Mouse (Mus musculus): ENCODE results near the gene Hid1. TPM values are rescaled to one million over a fixed set of nuclear protein-coding genes. Genes with fewer than 3 reads are reported as not detected.
"Not testable (repeated sequence)": the region's sequence is repeated elsewhere in the genome, so short reads cannot be mapped to it uniquely, and the experiment has no call there.

The Hid1 gene
- 1 to 10 TPM; 2.4 to 3.9 TPM for polyA plus RNA-seq (2017; shearing (Covaris generic))

GRCm38 (mm10) chr11:115367395-115367944 is at the start of gene Hid1:
TSS of gene Hid1 (minus strand) at chr11:115367756.
- ATAC-seq = peak; percentile 88

- ATAC-seq = no peak
Observed at GRCm38 (mm10) chr11:115409556-115409955, 42.0 kb upstream of the Hid1 start.

- ATAC-seq = no peak
Observed at GRCm38 (mm10) chr11:115408266-115408920, 40.8 kb upstream of the Hid1 start.

GRCm38 (mm10) chr11:115406858-115407401 is 39.4 kb upstream of the Hid1 start:
- peak; percentile 72 for ATAC-seq

GRCm38 (mm10) chr11:115405723-115406122 is 38.2 kb upstream of the Hid1 start:
- no peak for ATAC-seq

- ATAC-seq = peak; percentile 61
Observed at GRCm38 (mm10) chr11:115403338-115404124, 36.0 kb upstream of the Hid1 start, which contains the start of gene Mrpl58. TSS of gene Mrpl58 (plus strand) at chr11:115403752.

GRCm38 (mm10) chr11:115400630-115401391 is 33.3 kb upstream of the Hid1 start:
- ATAC-seq = no peak

- ATAC-seq = no peak
Observed at GRCm38 (mm10) chr11:115400126-115400525, 32.6 kb upstream of the Hid1 start.

- no peak for ATAC-seq
Observed at GRCm38 (mm10) chr11:115398085-115398484, 30.5 kb upstream of the Hid1 start.

GRCm38 (mm10) chr11:115393721-115394325 is 26.3 kb upstream of the Hid1 start:
- no peak for ATAC-seq

- no peak for ATAC-seq
Observed at GRCm38 (mm10) chr11:115391358-115391757, 23.8 kb upstream of the Hid1 start.

- ATAC-seq = not testable (repeated sequence)
Observed at GRCm38 (mm10) chr11:115386859-115387258, 19.3 kb upstream of the Hid1 start.

- ATAC-seq = no peak
Observed at GRCm38 (mm10) chr11:115384587-115384986, 17.0 kb upstream of the Hid1 start.

GRCm38 (mm10) chr11:115383701-115384474 is 16.3 kb upstream of the Hid1 start:
- no peak for ATAC-seq

GRCm38 (mm10) chr11:115382891-115383290 is 15.3 kb upstream of the Hid1 start:
- ATAC-seq = no peak

- ATAC-seq = no peak
Observed at GRCm38 (mm10) chr11:115381743-115382539, 14.4 kb upstream of the Hid1 start, which contains the start of gene Cdr2l. TSS of gene Cdr2l (plus strand) at chr11:115381916.

- ATAC-seq = no peak
Observed at GRCm38 (mm10) chr11:115381276-115381675, 13.7 kb upstream of the Hid1 start.

GRCm38 (mm10) chr11:115377854-115378253 is 10.3 kb upstream of the Hid1 start:
- no peak for ATAC-seq

- no peak for ATAC-seq
Observed at GRCm38 (mm10) chr11:115377254-115377653, 9.7 kb upstream of the Hid1 start.

GRCm38 (mm10) chr11:115376722-115377121 is 9.2 kb upstream of the Hid1 start:
- ATAC-seq = no peak

All from CD4-positive, CD25-positive, alpha-beta regulatory T cell, adult 4 months (primary cell).